Mouse (Mus musculus): Measurements from ENCODE around the gene Kyat1. TPM values are rescaled to one million over a fixed set of nuclear protein-coding genes. Genes with fewer than 3 reads are reported as not detected.

Gene Kyat1
- polyA plus RNA-seq (2014; fragmentation: Illumina TruSeq; extraction: RNeasy Lipid Tissue Mini Kit (QIAGEN cat#74804); ENCODE audit: low read depth, low replicate concordance) = 1.2 TPM

DNA sequence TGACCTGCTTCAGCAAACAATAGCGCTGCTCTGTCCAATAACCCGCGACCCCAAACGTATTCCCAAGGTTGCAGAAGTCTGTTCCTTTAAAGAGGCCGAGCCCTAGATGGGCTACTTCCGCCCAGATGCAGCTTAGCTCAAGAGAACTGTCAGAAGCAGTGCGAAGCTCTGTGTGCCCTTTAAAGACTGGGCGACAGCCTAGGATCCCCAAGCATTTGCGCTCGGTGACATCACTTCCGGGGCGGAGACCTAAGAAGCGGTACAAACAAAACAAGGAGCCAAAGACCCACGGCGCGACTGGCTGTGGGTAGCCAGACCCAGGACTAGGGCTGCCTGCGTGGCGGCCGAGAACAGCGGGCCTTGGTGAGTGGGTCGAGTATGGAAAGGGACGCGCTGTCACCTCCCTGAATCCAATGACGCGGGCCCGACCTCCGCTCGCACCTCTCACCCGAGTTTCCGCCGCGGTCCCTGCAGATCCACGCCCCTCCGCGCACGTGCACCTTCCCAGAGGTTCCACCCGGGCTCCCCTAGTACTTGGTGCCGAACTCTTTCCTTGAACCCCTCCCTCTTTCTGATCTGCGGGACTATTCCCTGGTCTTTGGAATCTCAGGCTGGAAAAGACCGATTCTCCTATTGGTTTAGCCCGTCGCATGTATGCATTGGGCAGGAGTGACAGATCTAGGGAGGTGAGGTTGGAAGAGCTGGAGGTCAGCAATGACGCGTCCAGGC lies at the start of gene Kyat1:
Gene Kyat1, minus strand, starts transcription at position 219 of the 729 bp plus-strand sequence.

DNA sequence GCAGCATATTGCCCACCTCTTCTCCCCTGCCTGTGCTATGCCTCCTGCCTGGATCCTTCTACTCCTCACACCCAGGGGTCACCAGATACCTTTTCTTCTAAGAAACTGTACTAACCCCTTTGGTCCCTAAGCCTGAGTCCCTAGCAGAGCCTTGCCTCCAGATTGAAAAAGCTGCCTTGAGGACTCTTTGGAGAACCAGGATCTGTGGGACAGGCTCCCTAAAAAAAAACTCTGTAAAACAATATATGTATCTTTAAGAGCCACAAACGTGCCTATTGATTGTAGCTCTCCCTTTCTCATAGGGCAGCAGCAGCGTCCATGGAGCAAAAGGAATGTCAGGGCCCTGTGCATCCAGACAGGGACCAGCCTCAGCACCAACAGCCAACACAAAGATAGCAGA lies 34.6 kb upstream of the Kyat1 start, which contains the start of gene Gm28035:
Gene Gm28035, plus strand, starts transcription at position 301 of the 400 bp plus-strand sequence.

DNA sequence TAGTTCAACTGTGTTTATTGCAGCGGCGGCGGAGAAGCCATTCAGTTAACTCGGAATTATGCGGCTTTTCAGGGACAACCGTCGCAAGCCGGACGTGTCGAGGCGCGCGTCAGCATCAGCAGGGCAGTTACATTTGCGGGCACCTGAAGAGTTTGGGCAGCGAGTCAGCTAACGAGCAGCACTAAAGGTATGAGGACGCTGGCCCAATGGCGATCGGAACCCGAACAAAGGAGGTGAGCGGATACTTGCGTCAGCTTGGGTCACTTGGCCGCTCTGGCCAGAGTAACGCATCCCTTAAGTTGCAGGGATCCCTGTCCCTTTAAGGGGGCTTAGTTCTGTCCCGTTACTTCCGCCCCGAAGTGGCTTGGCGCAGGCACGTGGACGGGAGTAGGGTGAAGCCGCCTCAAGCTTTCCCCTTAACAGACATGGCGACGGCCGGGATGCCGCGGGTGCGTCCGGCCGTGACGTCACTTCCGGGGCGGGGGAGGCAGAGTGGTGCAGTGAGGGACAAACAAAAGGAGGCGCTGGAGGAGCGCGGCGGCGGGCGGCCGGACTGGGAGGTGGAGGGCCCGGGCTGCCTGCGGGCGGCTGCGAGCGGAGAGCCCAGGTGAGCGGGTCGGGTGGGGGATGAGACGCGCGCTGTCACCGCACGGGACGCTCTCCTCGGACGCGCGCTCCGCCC lies 31.7 kb upstream of the Kyat1 start, which contains the start of gene Lrrc8a:
Gene Lrrc8a, plus strand, starts transcription at position 517 of the 682 bp plus-strand sequence.

DNA sequence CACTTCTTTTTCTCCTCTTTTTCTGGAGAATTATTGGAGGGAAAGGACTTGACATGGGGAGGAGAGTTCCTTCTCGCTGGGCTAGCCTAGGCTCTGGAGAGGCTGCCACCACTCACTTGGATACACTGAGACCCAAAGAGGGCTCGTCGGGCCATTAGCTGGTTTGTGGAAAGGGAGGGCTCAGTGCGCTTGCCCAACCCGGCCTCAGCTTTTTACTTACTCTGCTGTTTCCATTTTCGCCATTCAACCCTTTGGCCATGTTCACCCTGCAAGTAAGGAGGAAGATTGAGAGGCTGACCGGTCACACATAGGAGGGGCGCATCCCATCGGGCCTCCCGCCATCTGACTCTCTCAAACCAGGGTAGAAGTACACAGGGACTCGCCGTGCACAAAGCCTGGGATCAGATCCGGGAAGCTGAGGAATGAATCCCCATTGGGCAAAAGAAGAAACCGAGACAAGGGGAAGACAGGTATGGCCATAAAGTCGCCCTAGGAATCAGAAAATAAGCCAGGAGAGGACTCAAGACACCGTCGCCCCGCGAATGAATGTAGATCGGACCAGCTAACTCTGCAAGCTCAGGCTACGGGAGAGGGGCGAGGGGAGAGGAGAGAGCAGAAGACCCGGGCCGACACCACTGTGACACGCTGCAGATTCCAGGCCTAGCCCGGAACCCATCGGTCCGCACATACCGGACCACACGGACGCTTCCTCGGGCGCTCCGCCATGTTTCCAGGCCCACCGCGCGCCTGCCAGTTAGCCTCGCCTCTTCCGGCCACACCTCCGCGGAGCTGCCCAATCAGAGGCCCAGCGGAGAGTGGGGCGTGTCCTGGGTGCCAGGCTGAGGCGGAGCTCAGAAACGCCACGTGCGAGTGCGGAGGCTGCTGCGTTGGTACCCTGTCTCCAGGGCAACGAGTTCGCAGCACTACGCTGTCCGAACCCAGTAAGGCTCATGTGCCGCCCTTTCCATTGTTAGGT lies 27.7 kb downstream of the Kyat1 start, which contains the start of gene Spout1:
Gene Spout1, minus strand, starts transcription at position 760 of the 976 bp plus-strand sequence.

DNA sequence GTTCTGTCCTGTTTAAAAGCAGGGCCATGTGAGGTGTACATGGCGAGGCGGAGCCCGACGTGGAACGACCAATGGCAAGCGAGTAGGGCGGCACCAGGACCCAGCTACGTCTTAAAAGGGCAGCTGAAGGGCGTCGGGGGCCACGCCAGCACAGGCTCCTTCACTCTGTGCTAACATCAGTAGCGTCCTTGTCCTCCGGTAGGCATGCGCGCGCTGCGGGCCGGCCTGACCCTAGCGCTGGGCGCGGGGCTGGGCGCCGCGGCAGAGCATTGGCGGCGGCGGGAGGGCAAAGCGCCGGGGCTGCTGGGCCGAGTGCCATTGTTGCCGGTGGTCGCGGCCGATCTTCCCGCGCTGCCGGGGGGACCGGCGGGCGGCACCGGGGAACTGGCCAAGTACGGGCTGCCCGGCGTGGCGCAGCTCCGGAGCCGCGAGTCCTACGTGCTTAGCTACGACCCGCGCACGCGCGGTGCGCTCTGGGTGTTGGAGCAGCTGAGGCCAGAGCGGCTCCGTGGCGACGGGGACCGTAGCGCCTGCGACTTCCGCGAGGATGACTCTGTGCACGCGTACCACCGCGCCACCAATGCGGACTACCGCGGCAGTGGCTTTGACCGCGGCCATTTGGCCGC lies 34.2 kb downstream of the Kyat1 start, which contains the start of gene Endog:
Gene Endog, plus strand, starts transcription at position 123 of the 626 bp plus-strand sequence.

Other genes starting within 250 kb of the Kyat1 start
- 44.5 TPM for gene Sptan1, start 240.3 kb downstream of the Kyat1 start, polyA plus RNA-seq (2014; fragmentation: Illumina TruSeq; extraction: RNeasy Lipid Tissue Mini Kit (QIAGEN cat#74804); ENCODE audit: low read depth, low replicate concordance)
- gene Wdr34, start 157.0 kb downstream of the Kyat1 start, polyA plus RNA-seq (2014; fragmentation: Illumina TruSeq; extraction: RNeasy Lipid Tissue Mini Kit (QIAGEN cat#74804); ENCODE audit: low read depth, low replicate concordance) = 0.73 TPM
- gene Set, start 148.5 kb downstream of the Kyat1 start, polyA plus RNA-seq (2014; fragmentation: Illumina TruSeq; extraction: RNeasy Lipid Tissue Mini Kit (QIAGEN cat#74804); ENCODE audit: low read depth, low replicate concordance) = 217 TPM
- 0.16 TPM for gene Pkn3, start 128.2 kb downstream of the Kyat1 start, polyA plus RNA-seq (2014; fragmentation: Illumina TruSeq; extraction: RNeasy Lipid Tissue Mini Kit (QIAGEN cat#74804); ENCODE audit: low read depth, low replicate concordance)
- 1.6 TPM for gene Zdhhc12, start 112.2 kb downstream of the Kyat1 start, polyA plus RNA-seq (2014; fragmentation: Illumina TruSeq; extraction: RNeasy Lipid Tissue Mini Kit (QIAGEN cat#74804); ENCODE audit: low read depth, low replicate concordance)
- gene Zer1, start 81.3 kb downstream of the Kyat1 start, polyA plus RNA-seq (2014; fragmentation: Illumina TruSeq; extraction: RNeasy Lipid Tissue Mini Kit (QIAGEN cat#74804); ENCODE audit: low read depth, low replicate concordance) = 1.6 TPM
- gene Tbc1d13, start 72.1 kb downstream of the Kyat1 start, polyA plus RNA-seq (2014; fragmentation: Illumina TruSeq; extraction: RNeasy Lipid Tissue Mini Kit (QIAGEN cat#74804); ENCODE audit: low read depth, low replicate concordance) = 30.0 TPM
- not detected for gene Endog, start 34.4 kb downstream of the Kyat1 start, polyA plus RNA-seq (2014; fragmentation: Illumina TruSeq; extraction: RNeasy Lipid Tissue Mini Kit (QIAGEN cat#74804); ENCODE audit: low read depth, low replicate concordance)
- 0.61 TPM for gene Spout1, start 27.4 kb downstream of the Kyat1 start, polyA plus RNA-seq (2014; fragmentation: Illumina TruSeq; extraction: RNeasy Lipid Tissue Mini Kit (QIAGEN cat#74804); ENCODE audit: low read depth, low replicate concordance)
- 2.7 TPM for gene Lrrc8a, start 31.9 kb upstream of the Kyat1 start, polyA plus RNA-seq (2014; fragmentation: Illumina TruSeq; extraction: RNeasy Lipid Tissue Mini Kit (QIAGEN cat#74804); ENCODE audit: low read depth, low replicate concordance)
- not detected for gene Gm28035, start 34.7 kb upstream of the Kyat1 start, polyA plus RNA-seq (2014; fragmentation: Illumina TruSeq; extraction: RNeasy Lipid Tissue Mini Kit (QIAGEN cat#74804); ENCODE audit: low read depth, low replicate concordance)
- 20.0 TPM for gene Phyhd1, start 60.4 kb upstream of the Kyat1 start, polyA plus RNA-seq (2014; fragmentation: Illumina TruSeq; extraction: RNeasy Lipid Tissue Mini Kit (QIAGEN cat#74804); ENCODE audit: low read depth, low replicate concordance)
- not detected for gene Gm28038, start 75.2 kb upstream of the Kyat1 start, polyA plus RNA-seq (2014; fragmentation: Illumina TruSeq; extraction: RNeasy Lipid Tissue Mini Kit (QIAGEN cat#74804); ENCODE audit: low read depth, low replicate concordance)
- gene Dolk, start 80.5 kb upstream of the Kyat1 start, polyA plus RNA-seq (2014; fragmentation: Illumina TruSeq; extraction: RNeasy Lipid Tissue Mini Kit (QIAGEN cat#74804); ENCODE audit: low read depth, low replicate concordance) = 8.1 TPM
- gene Nup188, start 80.5 kb upstream of the Kyat1 start, polyA plus RNA-seq (2014; fragmentation: Illumina TruSeq; extraction: RNeasy Lipid Tissue Mini Kit (QIAGEN cat#74804); ENCODE audit: low read depth, low replicate concordance) = 8.9 TPM
- gene Sh3glb2, start 153.5 kb upstream of the Kyat1 start, polyA plus RNA-seq (2014; fragmentation: Illumina TruSeq; extraction: RNeasy Lipid Tissue Mini Kit (QIAGEN cat#74804); ENCODE audit: low read depth, low replicate concordance) = 1.1 TPM
- gene Miga2, start 158.4 kb upstream of the Kyat1 start, polyA plus RNA-seq (2014; fragmentation: Illumina TruSeq; extraction: RNeasy Lipid Tissue Mini Kit (QIAGEN cat#74804); ENCODE audit: low read depth, low replicate concordance) = 0.81 TPM
- gene Dolpp1, start 186.4 kb upstream of the Kyat1 start, polyA plus RNA-seq (2014; fragmentation: Illumina TruSeq; extraction: RNeasy Lipid Tissue Mini Kit (QIAGEN cat#74804); ENCODE audit: low read depth, low replicate concordance) = 0.65 TPM
- 20.5 TPM for gene Crat, start 210.0 kb upstream of the Kyat1 start, polyA plus RNA-seq (2014; fragmentation: Illumina TruSeq; extraction: RNeasy Lipid Tissue Mini Kit (QIAGEN cat#74804); ENCODE audit: low read depth, low replicate concordance)
- 2.4 TPM for gene Ptpa, start 210.2 kb upstream of the Kyat1 start, polyA plus RNA-seq (2014; fragmentation: Illumina TruSeq; extraction: RNeasy Lipid Tissue Mini Kit (QIAGEN cat#74804); ENCODE audit: low read depth, low replicate concordance)